Mouse (Mus musculus): ENCODE measurements around the gene Ppm1m.

Ppm1m gene

DNA sequence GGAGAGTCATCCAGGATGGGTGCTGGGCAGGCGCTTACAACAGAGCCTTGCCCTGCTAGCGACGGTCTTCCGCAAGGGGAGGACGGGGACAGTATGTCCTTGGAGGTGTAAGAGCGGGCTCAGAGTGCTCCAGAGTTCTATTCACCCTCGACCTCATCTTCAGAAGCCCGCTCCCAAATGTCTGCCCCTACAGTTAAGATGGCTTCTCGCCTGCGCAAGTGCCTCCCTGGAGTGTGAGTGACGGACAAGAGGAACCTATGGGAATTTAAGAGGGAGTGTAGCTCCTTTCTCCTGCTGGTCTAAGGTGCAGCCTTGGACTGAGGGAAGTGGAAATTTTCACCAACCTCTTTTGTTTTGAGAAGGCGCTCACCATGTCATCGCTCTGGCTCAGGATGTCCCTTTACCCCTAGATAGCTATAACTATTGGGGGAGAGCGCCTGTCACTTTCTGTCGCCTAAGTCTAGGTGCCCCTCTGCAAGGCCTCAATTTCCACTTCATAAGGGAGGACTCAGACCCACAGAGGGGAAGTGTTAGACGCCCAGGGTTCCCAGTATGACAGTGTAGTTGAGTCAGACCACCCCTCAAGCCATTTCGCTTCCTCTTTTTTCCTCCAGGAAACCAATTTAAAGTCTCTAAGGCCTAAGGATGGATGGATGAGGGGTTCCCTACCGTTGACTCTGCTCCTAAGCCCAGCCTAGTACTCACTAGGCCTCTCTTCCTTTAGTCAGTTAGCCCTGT lies at the start of gene Ppm1m:
Gene Ppm1m (minus strand): TSS at position 212 of the 738 bp plus-strand sequence.
- no peak for DNase-seq (ENCODE audit: low spot score)

DNA sequence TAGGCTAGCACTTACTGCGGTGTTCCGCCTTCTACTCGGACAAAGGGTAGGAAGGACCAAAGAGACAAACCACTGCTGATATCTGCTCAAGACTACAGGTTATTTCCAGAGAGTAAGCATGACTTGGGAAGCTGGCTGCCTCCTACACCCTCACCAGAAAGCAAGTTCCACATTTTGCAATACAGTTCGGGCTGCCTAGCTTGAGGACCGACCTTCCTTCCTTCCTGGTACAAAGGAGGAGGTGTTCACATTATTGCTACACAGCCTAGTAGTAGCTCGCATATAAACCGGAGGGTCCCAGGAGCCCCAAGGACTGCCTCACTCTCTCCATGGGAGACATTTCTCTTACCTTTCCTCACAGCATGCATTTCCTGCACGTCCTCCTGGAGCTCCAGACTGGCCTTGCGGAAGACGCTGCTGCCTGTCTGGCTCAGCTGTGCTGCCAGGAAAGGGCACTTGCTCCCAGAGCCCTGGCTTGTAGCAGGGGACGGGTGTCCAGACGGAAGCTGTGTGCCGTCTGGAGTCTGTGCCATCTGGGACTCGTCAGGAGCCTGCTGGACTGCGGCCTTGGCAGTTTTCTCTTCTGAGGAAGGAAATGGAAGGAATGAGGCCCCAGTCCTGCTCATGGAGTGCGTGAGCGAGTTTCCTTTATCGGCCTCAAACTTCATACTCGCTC lies 43.4 kb upstream of the Ppm1m start:
- DNase-seq (ENCODE audit: low spot score), result no peak

DNA sequence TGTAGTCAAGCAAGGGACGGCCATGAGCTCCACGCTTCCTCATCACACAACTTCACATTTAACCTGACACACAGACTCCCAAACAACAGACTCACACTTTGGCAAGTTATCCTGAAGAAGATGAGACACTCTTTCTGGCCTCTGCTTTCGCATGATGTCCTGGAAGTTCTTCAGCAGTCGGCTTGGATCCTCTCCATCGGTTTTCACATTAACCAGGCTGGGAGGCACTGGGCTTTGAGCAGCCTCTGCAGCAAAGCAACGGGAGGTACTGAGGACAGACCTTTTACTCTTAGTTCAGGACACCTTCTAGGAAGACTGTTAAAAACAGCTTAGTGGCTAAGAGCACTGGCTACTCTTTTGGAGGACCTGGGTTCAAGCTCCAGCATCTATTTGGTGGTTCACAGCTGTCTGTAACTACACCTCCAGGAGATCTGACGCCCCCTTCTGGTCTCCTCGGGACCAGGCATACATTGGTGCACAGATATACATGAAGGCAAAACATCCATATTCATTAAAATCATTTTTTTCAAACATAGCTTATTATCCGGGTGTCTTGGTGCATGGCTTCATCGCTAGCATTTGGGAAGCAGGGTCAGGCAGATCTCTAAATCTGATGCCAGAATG lies 42.1 kb upstream of the Ppm1m start:
- no peak for DNase-seq (ENCODE audit: low spot score)

DNA sequence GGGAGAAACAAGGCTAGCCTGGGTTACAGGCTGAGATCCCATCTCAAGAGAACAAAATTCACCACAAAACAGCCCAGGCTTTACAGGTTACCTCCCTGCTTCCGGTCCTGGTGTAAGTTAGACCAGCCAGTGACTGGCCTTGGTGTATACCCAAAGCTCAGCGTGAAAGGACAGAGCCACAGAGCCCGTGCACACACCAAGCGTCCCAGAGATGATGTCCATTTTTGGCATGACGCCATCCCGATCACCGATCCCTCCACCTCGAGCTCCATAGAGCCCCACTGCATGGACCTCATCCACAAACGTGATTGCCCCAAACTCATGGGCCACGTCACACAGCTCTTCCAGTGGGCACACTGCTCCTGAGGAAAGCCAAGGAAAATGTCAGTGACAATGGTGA lies 38.3 kb upstream of the Ppm1m start:
- no peak for DNase-seq (ENCODE audit: low spot score)

DNA sequence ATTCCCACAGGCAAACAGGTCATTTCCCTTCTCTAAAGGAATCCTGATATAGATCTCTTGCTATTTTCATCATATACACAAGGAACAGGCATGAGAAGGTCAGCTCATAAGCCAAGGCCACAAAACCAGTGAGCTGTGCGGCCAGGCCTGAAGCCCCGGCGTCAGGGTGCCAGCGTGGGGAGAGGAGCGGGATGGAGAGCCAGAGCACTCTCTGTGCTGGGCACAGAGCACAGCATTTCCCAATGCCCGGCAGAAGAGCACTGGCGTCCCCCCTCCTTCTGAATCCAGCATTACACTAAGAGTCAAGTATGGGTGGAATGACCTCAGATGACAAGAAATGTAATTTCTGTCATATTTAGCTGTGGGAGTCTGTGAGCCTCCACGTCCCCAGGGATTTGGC lies 37.9 kb upstream of the Ppm1m start:
- no peak for DNase-seq (ENCODE audit: low spot score)

DNA sequence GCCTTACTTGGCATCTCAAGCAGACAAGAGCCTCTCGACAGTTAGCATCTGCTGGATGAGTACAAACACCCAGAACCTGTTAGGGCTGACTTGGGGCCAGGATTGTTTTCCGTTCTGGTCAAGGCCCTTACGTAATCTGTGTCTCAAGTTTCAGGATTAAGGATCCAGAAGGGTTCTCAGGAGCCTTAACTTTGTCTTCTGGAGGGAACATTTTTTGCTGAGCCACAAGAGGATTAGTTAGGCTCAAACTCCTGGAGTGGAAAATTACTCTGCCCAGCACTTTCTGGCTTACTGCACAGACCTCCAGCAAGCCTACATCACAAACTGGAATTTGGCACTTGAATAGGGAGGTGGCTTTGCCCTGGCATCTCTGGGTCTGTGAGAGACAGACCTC lies 37.3 kb upstream of the Ppm1m start:
- DNase-seq (ENCODE audit: low spot score), result no peak

DNA sequence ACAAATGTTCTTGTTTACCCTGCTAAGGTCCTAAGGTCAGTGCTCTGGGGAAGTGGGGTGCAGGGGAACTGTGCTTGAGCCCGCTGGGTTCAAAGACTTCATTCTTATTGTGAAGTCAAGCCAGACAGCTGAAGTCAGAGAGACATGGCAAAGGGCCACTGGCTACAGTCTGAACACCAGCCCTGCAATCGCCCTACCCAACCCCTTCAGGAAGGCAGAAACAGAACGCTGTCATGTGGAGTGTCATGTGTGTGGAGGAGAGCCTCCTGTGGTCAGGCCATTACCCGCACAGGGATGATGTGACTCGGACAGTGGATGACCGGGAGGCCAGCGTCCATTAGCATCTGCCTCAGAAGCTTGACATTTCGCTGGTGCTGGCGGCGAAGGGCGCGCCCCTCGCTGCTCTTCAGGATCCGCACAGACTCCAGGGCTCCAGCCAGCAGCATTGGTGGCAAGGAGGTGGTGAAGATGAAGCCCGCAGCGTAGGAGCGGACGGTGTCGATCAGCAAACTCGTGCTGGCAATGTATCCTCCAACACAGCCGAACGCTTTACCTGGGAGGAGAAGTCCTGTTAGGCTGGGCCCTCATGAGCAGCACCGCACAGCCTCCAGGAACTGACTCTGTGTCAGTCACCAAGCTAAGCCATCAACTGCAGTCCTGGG lies 36.7 kb upstream of the Ppm1m start:
- no peak for DNase-seq (ENCODE audit: low spot score)

DNA sequence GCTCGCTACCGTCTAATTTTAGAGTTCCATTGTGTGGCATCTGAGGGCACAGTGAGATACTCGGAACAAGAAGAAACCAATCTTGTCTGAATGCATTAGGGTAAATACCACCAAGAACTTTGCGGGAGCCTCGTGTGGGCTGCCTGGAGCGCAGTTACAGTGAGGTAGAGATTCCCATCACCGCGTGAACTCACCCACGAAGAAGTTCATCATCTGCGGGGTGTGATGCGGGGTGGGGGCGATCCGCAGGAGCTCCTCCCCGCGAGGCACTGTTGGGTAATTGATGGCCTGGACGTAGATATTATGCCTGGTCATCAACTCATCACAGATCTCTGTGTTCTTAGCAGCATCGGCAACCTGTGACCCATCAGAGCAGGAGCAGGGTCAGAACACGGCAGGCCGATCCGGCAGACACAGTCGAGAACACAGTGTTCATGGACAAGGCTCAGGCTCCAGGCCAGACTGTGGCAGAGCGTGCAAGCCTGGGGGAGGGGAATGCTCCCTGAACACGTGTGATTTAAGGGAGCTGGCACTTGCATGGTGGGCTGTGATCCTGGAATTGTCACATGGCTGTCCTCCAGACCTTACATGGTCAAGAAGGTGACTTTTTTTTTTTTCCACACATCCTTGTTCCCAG lies 35.8 kb upstream of the Ppm1m start:
- DNase-seq (ENCODE audit: low spot score), result no peak

DNA sequence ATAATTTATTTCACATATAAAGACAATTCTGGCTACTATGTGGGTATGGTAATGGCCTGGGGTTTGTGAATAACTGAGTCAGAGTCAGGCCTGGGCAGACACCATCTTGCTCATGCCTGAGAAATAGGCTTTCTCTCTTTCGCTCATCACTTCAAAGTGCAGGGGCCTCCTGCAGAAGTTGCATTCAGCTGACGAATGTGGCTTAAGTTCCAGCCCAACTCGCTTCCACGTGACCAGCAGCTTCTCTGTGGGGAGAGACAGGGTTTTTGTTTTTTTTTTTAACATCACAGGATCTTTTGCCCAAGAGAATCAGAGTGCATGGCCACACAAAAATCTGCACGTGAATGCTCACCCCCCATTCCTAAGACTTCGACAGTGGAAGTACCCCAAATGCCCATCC lies 34.4 kb upstream of the Ppm1m start:
- no peak for DNase-seq (ENCODE audit: low spot score)

DNA sequence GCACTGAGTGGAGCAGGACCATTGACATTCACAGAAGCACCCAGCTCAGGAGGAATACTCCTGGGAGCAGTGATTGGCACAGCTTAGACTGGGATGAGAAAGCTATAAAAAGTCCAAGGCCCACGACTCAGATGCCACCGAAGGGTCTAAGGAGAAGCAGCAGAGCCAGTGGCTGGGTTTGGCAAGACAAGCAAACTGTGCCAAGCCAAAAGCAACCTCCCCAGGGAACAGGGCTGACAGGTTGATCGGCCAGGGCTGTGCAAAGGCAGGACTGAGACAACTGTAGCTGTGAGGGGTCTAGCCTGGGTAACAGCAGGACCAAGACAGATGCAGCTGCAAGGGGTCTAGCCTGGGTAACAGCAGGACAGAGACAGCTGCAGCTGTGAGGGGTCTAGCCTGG lies 33.4 kb upstream of the Ppm1m start:
- no peak for DNase-seq (ENCODE audit: low spot score)

DNA sequence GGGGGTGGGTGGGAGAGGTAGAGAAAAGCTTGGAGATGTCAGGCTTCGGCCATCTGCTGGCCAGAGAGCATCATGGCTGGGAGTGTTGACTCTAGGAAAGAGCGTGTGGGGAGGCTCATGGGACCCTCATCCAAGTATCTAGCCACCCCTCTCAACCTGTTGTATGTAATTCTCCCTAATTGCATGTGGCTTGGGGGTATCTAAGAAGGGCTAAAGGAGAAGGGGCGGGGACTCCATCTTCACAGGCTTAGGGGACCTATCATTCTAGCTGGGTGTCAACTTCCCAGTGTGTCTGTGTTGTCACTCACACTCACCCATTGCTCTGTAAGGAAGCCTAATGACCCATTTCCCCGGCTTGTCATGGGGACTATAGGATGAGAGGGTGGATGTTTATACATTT lies 32.3 kb upstream of the Ppm1m start:
- no peak for DNase-seq (ENCODE audit: low spot score)

DNA sequence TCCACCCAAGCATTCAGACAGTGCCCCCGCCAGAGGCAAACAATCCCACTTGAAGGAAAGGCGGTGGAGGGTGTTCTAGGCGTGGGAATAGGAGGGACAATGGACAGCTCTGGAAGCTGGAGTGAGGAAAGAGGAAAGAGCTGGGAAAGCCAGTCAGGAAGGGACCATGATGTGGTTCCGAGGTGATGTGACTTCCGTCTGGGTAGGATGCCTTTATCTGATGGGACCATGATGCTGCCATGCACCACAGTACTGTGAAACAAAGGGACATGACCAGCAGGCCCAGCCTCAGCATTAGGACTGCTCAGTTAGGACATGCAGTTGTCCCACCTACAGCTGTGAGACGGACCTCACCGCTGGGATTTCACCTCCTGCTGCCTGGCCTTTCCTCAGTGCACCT lies 31.7 kb upstream of the Ppm1m start:
- no peak for DNase-seq (ENCODE audit: low spot score)

DNA sequence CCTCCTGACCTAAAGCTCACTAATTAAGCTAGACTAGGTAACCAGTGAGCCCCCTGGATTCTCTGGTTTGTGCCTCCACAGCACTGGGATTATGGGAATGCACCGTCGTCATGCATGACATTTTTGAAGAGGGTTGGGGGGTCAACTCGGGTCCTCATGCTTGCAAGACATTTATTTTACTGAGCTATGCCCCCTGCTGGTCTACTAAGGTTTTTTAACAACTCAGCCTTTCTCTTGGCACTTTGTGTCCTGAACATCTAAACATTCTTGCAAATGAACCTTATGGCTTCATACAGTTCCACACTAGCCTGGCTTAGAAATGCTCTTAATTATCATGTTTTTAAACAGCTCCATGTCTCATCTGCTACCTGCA lies 31.2 kb upstream of the Ppm1m start:
- DNase-seq (ENCODE audit: low spot score), result no peak

DNA sequence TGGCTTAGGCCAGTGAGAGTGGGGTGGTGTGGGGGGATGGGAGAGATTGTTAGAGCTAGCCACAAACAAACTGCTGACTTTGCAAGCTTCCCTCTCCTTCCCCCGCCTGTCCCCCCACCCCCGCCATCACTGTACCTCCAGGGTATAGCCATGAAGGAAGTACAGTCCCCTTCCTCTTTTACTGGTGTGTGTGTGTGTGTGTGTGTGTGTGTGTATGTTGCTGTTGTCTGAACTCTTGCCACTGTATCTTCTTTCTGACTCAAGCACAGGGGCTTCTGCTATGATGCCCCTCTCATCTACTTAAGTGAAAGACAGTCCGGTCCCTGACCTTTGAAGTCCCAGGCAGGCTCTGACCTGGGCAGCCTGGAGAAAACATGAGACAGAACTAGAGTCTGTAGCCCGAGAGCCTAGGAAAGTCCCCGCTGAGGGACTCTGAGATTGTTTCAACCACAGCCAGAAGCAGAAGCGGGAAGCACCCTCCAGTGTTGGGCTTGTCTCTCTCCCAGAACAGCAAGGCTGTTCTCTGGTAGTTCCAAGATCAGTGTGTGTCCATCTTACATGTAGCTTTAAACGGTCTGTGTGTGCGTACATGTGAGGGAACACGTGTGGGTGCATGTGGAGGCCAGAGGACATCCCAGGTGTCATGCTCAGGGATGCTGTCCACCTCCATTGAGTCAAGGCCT lies 30.6 kb upstream of the Ppm1m start:
- DNase-seq (ENCODE audit: low spot score), result no peak

DNA sequence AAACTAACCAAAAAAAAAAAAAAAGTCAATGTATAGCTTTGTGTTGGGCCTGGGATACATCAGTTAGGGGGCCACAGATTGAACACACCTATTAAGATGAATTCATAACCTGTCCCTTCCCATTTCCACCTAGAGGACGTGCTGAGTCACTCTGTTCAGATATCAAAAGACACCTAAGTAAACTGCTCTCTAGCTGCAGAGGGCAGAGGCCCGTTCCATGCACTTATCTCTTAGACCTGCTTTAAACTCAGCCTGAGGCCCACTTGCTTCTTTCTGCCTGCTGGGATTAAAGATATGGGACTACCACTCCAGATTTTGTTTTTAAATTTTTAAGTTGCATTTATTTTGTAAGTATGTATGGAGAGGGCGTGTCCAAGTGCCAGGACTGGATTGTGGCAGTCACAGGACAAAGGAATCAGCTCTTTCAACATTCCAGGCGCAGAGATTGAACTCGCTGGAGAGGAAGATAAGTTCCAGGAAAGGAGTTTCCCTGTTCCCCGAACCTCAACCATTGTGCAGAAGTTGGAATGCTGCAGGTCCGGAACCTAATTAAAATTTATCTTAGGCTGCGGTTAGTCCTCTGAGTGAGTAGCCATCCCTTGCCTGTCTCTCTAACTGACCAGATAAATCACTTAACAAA lies 28.4 kb upstream of the Ppm1m start:
- DNase-seq (ENCODE audit: low spot score), result no peak

DNA sequence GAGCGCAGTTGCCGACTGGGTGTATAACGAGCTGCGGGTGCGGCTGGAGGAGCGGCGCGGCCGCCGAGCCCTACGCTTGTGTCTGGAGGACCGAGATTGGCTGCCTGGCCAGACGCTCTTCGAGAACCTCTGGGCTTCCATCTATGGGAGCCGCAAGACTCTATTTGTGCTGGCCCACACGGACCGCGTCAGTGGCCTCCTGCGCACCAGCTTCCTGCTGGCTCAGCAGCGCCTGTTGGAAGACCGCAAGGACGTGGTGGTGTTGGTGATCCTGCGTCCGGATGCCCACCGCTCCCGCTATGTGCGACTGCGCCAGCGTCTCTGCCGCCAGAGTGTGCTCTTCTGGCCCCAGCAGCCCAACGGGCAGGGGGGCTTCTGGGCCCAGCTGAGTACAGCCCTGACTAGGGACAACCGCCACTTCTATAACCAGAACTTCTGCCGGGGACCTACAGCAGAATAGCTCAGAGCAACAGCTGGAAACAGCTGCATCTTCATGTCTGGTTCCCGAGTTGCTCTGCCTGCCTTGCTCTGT lies 26.7 kb upstream of the Ppm1m start:
- no peak for DNase-seq (ENCODE audit: low spot score)

DNA sequence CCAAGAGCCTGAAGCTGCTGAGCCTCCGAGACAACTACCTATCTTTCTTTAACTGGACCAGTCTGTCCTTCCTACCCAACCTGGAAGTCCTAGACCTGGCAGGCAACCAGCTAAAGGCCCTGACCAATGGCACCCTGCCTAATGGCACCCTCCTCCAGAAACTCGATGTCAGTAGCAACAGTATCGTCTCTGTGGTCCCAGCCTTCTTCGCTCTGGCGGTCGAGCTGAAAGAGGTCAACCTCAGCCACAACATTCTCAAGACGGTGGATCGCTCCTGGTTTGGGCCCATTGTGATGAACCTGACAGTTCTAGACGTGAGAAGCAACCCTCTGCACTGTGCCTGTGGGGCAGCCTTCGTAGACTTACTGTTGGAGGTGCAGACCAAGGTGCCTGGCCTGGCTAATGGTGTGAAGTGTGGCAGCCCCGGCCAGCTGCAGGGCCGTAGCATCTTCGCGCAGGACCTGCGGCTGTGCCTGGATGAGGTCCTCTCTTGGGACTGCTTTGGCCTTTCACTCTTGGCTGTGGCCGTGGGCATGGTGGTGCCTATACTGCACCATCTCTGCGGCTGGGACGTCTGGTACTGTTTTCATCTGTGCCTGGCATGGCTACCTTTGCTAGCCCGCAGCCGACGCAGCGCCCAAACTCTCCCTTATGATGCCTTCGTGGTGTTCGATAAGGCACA lies 26.1 kb upstream of the Ppm1m start:
- no peak for DNase-seq (ENCODE audit: low spot score)

DNA sequence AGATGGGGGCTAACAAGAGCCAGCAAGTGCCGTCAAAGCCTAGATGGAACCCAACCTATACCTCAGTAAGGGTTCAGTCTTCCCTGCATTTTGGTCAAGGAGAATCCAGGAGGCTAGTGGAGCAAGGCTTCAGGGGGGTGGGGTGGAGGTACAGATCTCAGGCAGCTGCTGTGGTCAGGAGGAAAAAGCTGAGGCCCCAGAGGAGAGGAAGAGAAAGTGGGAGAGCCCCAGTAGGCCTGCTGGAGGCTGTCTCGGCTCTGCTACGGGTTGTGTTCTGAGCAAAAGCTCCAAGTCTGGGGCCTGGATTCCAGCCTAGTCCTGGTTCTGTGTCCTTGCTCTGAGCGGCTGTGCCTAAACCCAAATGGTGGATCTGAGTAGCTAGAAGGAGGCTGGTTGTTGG lies 23.4 kb upstream of the Ppm1m start:
- no peak for DNase-seq (ENCODE audit: low spot score)

DNA sequence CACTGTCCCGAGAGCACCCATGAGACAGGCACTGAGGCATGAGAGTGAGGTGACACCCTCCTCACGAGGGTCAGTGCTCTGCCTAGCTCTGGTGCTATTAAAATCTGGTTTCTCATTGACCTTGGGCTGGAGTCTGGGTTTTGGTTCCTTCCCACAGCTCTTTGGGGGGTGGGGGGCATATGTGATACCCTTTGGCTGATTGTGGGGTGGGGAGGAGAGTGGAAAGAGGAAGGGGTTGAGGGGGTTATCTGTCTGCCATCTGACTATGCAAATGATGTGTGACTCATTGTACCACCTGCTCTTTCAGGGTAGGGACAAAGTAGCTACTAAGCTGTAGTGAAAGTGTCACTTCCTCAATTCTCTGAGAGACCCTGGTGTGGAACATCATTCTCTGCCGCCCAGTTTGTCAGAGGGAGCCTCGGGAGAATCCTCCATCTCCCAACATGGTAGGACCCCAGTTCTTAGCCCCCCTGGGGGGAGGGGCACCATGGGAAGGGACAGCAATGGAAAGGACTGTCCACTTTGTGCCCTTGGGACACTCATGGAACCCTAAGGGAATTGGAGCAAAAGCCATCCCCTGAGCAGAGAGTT lies 22.8 kb upstream of the Ppm1m start, which contains the start of gene Tlr9:
Gene Tlr9 (plus strand): TSS at position 338 of the 591 bp plus-strand sequence.
- no peak for DNase-seq (ENCODE audit: low spot score)

DNA sequence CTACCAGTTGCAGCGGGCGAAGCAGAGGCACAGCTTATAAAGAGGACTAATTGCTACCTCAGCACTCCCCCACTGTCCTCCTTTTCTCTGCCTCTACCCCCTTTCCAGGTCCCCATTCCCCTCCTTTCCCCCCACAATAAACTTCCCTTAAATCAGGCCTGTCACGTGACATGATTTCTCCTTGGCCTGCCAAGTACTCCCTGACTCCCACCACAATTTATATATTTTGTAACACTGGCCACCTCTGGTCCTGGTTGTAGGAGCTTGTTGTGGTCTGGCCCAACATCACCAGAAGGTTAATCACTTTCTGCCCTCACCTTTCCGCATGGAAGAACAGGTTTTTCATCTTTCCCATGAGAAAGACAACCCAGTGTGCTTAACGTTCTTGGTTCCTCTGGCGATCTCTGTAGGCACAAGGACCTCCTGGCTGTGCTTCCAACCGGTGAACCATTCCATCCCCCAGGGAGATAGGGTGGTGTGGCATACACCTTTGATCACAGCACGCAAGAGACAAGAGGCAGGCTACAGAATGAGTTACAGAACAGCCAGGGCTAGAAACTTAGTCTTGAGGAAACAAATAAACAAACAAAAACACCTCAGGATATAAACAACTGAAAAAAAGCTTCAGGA lies 21.5 kb upstream of the Ppm1m start:
- no peak for DNase-seq (ENCODE audit: low spot score)
